Mouse (Mus musculus) liver, embryonic 14.5 days (tissue): ENCODE measurements around the gene Mtmr12. TPM values are rescaled to one million over a fixed set of nuclear protein-coding genes. Genes with fewer than 3 reads are reported as not detected.

Experiments
- ATAC-seq: fragments of 200-750 bp; cut with Nextera tagmentation; 2 replicates; pipeline ENCODE4 v1.8.0; 2017; ENCODE audit warnings: moderate number of reproducible peaks, mild to moderate bottlenecking, moderate library complexity; ENCODE audit not compliant: insufficient read depth
- DNase-seq, 3 experiments: peaks; one replicate each; pipeline ENCODE4 v3.0.0-alpha.2; 2012 to 2013; ENCODE audit warnings: low read depth in 3 of 3, low spot score in 3 of 3
- H3K27ac ChIP-seq: fragments of 300-500 bp; sonication (generic); 2 replicates; pipeline ENCODE4 v1.5.1; 2014; ENCODE audit warnings: moderate library complexity, mild to moderate bottlenecking, control low read depth, inconsistent platforms
- H3K27me3 ChIP-seq: fragments of 300-500 bp; sonication (generic); 2 replicates; pipeline ENCODE4 v1.6.1; 2014; ENCODE audit warnings: mild to moderate bottlenecking, low read length, moderate library complexity; ENCODE audit not compliant: control insufficient read depth, insufficient read depth
- H3K36me3 ChIP-seq: fragments of 300-500 bp; sonication (generic); replicated peaks from 2 replicates; pipeline ENCODE4 v1.6.1; 2014; ENCODE audit warnings: low read depth; ENCODE audit not compliant: control insufficient read depth, insufficient read depth
- H3K4me1 ChIP-seq, 2 experiments: fragments of 200-500 bp in 1 of 2; fragments of 300-500 bp in 1 of 2; sonication (generic) in 1 of 2; replicated peaks; 2 replicates each; pipeline ENCODE4 v1.6.1; 2012 to 2014; ENCODE audit warnings: antibody characterized with exemption in 1 of 2, inconsistent platforms in 1 of 2, low read length in 1 of 2; ENCODE audit not compliant: control insufficient read depth in 2 of 2, insufficient read depth in 2 of 2
- H3K4me2 ChIP-seq: fragments of 300-500 bp; sonication (generic); 2 replicates; pipeline ENCODE4 v1.6.1; 2014; ENCODE audit warnings: low read depth, mild to moderate bottlenecking, control low read depth, moderate library complexity
- H3K4me3 ChIP-seq, 2 experiments: fragments of 200-500 bp in 1 of 2; fragments of 300-500 bp in 1 of 2; sonication (generic) in 1 of 2; 2 replicates each; pipeline ENCODE4 v1.5.1; 2012 to 2014; ENCODE audit warnings: low read depth in 2 of 2, low read length in 2 of 2, mild to moderate bottlenecking in 2 of 2, control low read depth in 1 of 2, inconsistent platforms in 1 of 2, moderate library complexity in 1 of 2; ENCODE audit not compliant: insufficient read depth in 1 of 2
- H3K9ac ChIP-seq: fragments of 300-500 bp; sonication (generic); replicated peaks from 2 replicates; pipeline ENCODE4 v1.6.1; 2014; ENCODE audit warnings: mild to moderate bottlenecking, control low read depth, moderate library complexity
- H3K9me3 ChIP-seq: fragments of 300-500 bp; sonication (generic); 2 replicates; pipeline ENCODE4 v1.6.1; 2016; ENCODE audit warnings: low read length, mixed read lengths; ENCODE audit not compliant: control insufficient read depth
- CTCF ChIP-seq: IDR thresholded peaks from 2 replicates; pipeline ENCODE4 v1.5.1; 2016; ENCODE audit warnings: antibody characterized with exemption, low read depth, control low read depth
- EP300 ChIP-seq: IDR thresholded peaks from 2 replicates; pipeline ENCODE4 v1.6.1; 2016; ENCODE audit warnings: antibody characterized with exemption, low read depth
- WGBS: fragments of 180-500 bp; shearing (Covaris S2); extraction: QIAGEN DNeasy Blood & Tissue Kit; methylation state at CpG from one replicate; pipeline ENCODE4 v1.1.7; 2014; ENCODE audit not compliant: insufficient replicate concordance; 5-methylcytosine and 5-hydroxymethylcytosine counted together
- polyA plus RNA-seq, 2 experiments: library from polyadenylated mRNA; depleted of rRNA in 1 of 2; stranded (reverse) in 1 of 2; unstranded in 1 of 2; fragments of >200 nt; fragmentation: Nextera tagmentation in 1 of 2; extraction: Ambion mirVana in 1 of 2; gene quantifications; 2 replicates each; pipeline versions ENCODE4 v1.2.1 to v1.2.3; 2012 to 2014

Mtmr12 gene
- polyA plus RNA-seq, 2 experiments, result 6.4 to 7.2 TPM

DNA sequence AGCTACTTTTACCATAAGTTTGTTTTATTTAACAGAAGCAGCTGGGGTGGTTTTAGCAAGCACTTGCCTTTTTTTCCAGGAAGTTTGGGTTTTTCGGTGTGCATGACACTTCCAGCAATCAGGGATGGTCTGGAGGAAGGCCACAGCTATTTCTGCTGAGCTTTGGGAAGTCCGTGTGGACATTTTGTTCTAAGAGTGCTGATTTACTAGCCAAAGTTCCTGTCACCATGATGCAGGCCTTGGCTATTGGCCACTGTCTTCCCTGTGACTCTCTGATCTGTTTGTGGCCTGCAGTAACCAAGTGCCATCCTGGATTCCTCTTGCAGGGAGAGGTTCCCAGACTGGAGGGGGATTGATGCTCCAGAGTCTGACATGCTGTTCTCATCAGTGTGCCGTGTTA is 39.0 kb downstream of the Mtmr12 start:
- Histone ChIP-seq H3K27ac (no peak overlapping the region), H3K4me3 (no peak overlapping the region), H3K4me1 (peaks cover 20 to 26% of the 10 kb centered on the region in 2 experiments), H3K4me2 (no peak overlapping the region), H3K36me3 (peaks cover 2% of the 10 kb centered on the region), H3K9ac (no peak overlapping the region), H3K27me3 (no peaks in the 10 kb centered on the region), H3K9me3 (no peaks in the 10 kb centered on the region)
- DNase-seq (no peak), ATAC-seq (no peak)
- no peak for TF ChIP-seq CTCF
- WGBS, result 71% methylated on average over 3 of the region's 3 CpGs

GRCm38 (mm10) chr15:12245580-12246359 is 40.9 kb downstream of the Mtmr12 start:
- H3K27ac ChIP-seq, result peak overlapping the region; percentile 68
- peak in 2 of 3 experiments; percentile 42 to 54 for DNase-seq

GRCm38 (mm10) chr15:12246360-12247158 is 41.7 kb downstream of the Mtmr12 start:
- 51% methylated on average over 11 of the region's 11 CpGs for WGBS
- H3K4me2 ChIP-seq, result peak overlapping the region; percentile 51
- H3K9me3 ChIP-seq, result no peaks in the 10 kb centered on the region
- ATAC-seq (peak; percentile 75), DNase-seq (no peak)
- peak overlapping the region; percentile 68 for H3K27ac ChIP-seq
- H3K4me3 ChIP-seq, result no peak overlapping the region
- peak overlapping the region; percentile 40; the same call in 1 of the 2 replicates for H3K9ac ChIP-seq
- peaks cover 20 to 26% of the 10 kb centered on the region in 2 experiments for H3K4me1 ChIP-seq
- H3K36me3 ChIP-seq, result peaks cover 5% of the 10 kb centered on the region; the same call in 1 of the 2 replicates
- H3K27me3 ChIP-seq, result no peaks in the 10 kb centered on the region
- no peak; the same call in 1 of the 2 replicates for TF ChIP-seq EP300
- no peak for TF ChIP-seq CTCF

More at GRCm38 (mm10) chr15:12245580-12246359, 40.9 kb downstream of the Mtmr12 start:
- WGBS, result 24% methylated on average over 6 of the region's 6 CpGs
- peaks cover 20 to 26% of the 10 kb centered on the region in 2 experiments for H3K4me1 ChIP-seq
- H3K9me3 ChIP-seq, result no peaks in the 10 kb centered on the region
- peak; percentile 86 for ATAC-seq
- peak overlapping the region; percentile 51 for H3K4me2 ChIP-seq
- no peaks in the 10 kb centered on the region for H3K27me3 ChIP-seq
- TF ChIP-seq CTCF (no peak), EP300 (peak; percentile 59)
- peak overlapping the region; percentile 40 for H3K9ac ChIP-seq
- peaks cover 2% of the 10 kb centered on the region; the same call in 1 of the 2 replicates for H3K36me3 ChIP-seq
- H3K4me3 ChIP-seq, result no peak overlapping the region

DNA sequence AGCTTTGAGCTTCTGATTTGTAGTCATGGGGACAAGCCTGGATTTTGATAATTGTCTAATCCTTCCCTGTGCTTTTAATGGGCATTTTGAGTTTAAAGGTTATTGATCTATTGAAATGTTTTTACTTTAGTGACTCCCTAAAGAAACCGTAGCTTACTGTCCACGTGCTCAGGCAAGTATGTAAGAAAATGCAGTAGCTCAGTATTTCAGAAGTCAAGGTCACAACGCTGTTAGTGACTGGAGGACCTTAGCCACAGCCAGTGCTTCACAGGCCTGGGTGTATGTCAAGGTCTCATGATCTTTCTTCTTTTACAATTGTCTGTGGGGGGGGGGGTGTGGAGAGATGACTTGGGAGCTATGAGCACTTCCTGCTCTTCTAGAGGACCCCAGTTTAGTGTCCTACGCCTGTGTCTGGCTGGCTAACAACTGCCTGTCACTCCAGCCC is 42.4 kb downstream of the Mtmr12 start:
- Histone ChIP-seq H3K4me3 (no peak overlapping the region), H3K27ac (no peak overlapping the region), H3K27me3 (no peaks in the 10 kb centered on the region), H3K9me3 (no peaks in the 10 kb centered on the region), H3K9ac (no peak overlapping the region), H3K4me2 (no peak overlapping the region), H3K4me1 (peaks cover 20 to 26% of the 10 kb centered on the region in 2 experiments), H3K36me3 (peaks cover 9% of the 10 kb centered on the region; the same call in 1 of the 2 replicates)
- DNase-seq (no peak), ATAC-seq (no peak)
- TF ChIP-seq EP300, result no peak
- WGBS, result 79% methylated on average over 4 of the region's 4 CpGs

DNA sequence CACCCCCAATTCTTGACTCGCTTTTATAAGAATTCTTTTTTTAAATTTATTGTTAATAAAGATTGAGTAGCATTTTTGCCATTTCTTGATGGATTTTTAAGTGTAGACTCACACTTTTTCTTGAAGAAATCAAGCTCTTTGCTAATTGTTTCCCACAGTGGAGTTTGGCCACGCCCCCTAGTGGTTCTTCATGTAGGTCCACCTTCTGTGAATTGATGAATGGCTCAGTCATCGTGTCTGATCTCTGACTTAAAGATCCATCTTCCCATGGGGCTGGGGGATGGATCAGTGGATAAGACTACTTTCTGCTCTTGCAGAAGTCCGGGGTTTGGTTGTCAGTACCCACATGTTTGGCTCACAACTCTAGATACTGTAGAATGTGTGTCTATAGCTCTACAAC is 43.5 kb downstream of the Mtmr12 start:
- no peak for ATAC-seq
- DNase-seq, result no peak
- TF ChIP-seq EP300 (no peak), CTCF (peak; percentile 74)

More for the DNA sequence above, 43.5 kb downstream of the Mtmr12 start:
- Histone ChIP-seq H3K4me3 (no peak overlapping the region), H3K27ac (no peak overlapping the region), H3K4me1 (peaks cover 20 to 26% of the 10 kb centered on the region in 2 experiments), H3K4me2 (no peak overlapping the region), H3K9me3 (no peaks in the 10 kb centered on the region), H3K9ac (no peak overlapping the region), H3K27me3 (no peaks in the 10 kb centered on the region), H3K36me3 (peaks cover 11% of the 10 kb centered on the region)
- 42% methylated on average over 4 of the region's 4 CpGs for WGBS
